Mouse (Mus musculus) gastrocnemius, adult 2 months (tissue): ENCODE results near the gene Efnb2. TPM values are rescaled to one million over a fixed set of nuclear protein-coding genes. Genes with fewer than 3 reads are reported as not detected.

Experiments used
- DNase-seq: peaks from one replicate; pipeline ENCODE4 v3.0.0; 2022
- H3K27ac ChIP-seq: fragments of 200-600 bp; 2 replicates; pipeline ENCODE4 v1.8.1; 2022; ENCODE audit warnings: mild to moderate bottlenecking
- H3K4me3 ChIP-seq: fragments of 200-600 bp; 2 replicates; pipeline ENCODE4 v1.8.1; 2022; ENCODE audit warnings: mild to moderate bottlenecking, moderate library complexity
- CTCF ChIP-seq: fragments of 200-600 bp; IDR thresholded peaks from 2 replicates; pipeline ENCODE4 v1.8.1; 2022; ENCODE audit warnings: antibody characterized with exemption, mild to moderate bottlenecking, moderate library complexity
- intact Hi-C: fragments of 180-260 bp; cut with DNase I; formaldehyde crosslinking; loops from one replicate; pipeline ENCODE4 v1.15.1; 2025
- microRNA-seq: library from miRNA; unstranded; fragments of <30 nt; microRNA quantifications from one replicate; pipeline ENCODE4 v1.2.0, GENCODE M21; 2021
- total RNA-seq, 2 experiments: library from RNA; stranded (reverse); gene quantifications; 2 replicates each; pipeline ENCODE4 v1.2.3; 2021

Efnb2 gene
- total RNA-seq, 2 experiments from 2014 or later, result 5.7 to 6.6 TPM

- no peak for TF ChIP-seq CTCF
- no peak for DNase-seq
- no peak overlapping the region for H3K4me3 ChIP-seq
- no peak overlapping the region for H3K27ac ChIP-seq
- intact Hi-C loops, result no loop called here
These were observed 89.3 kb downstream of the Efnb2 start for GRCm38 (mm10) chr8:8571625-8572215.

GRCm38 (mm10) chr8:8569280-8569679, 91.8 kb downstream of the Efnb2 start:
- H3K27ac ChIP-seq, result no peak overlapping the region
- no peak for TF ChIP-seq CTCF
- no peak overlapping the region for H3K4me3 ChIP-seq
- DNase-seq, result no peak
- intact Hi-C loops, result no loop called here

GRCm38 (mm10) chr8:8568215-8568773, 92.7 kb downstream of the Efnb2 start:
- DNase-seq, result no peak
- no peak overlapping the region for H3K4me3 ChIP-seq
- intact Hi-C loops, result no loop called here
- no peak for TF ChIP-seq CTCF
- H3K27ac ChIP-seq, result no peak overlapping the region

Small RNA genes within 50 kb of the gene (microRNA-seq; reads per million reads assigned to microRNA genes)
- 2.2 reads per million for gene Mir7654

Other genes starting within 250 kb of the Efnb2 start
- 10 to 100 TPM; 36.4 to 41.4 TPM for gene Arglu1, start 29.3 kb upstream of the Efnb2 start, total RNA-seq